Comparison of ENCODE assay signal across 18 mouse cellular contexts in genomic region chr11:32781633-32782404, GRCm38 (mm10). TPM values are rescaled to one million over a fixed set of nuclear protein-coding genes. Genes with fewer than 3 reads are reported as not detected.
DNase-seq lines count a peak whose midpoint lies in the region; ATAC-seq and TF ChIP-seq lines count a peak whose summit lies in the region.
"Had no signal": no experiment of that assay in that cellular context is flagged by ENCODE, and none has a peak within 500 bp of the region (broad histone marks: within the 10 kb centered on the region; RNA-seq: fewer than 3 reads in every experiment).

No protein-coding gene starts in this region.

- no peak for TF ChIP-seq CTCF in liver, postnatal 0 days (IDR thresholded peaks at IDR 0.05; ENCODE audit: low read depth)

- WGBS in hindbrain, embryonic 15.5 days = 54% methylated on average over 2 of the region's 2 CpGs
- WGBS in midbrain, embryonic 16.5 days = 57% methylated on average over 2 of the region's 2 CpGs
- 48% methylated on average over 2 of the region's 2 CpGs for WGBS in liver, postnatal 0 days (ENCODE audit: insufficient replicate concordance)

- H3K4me1 ChIP-seq in hindbrain, embryonic 15.5 days (replicated peaks) = 0 out of 2 replicates have a peak, but pooled peaks cover 8% of the 10 kb centered on the region
- H3K4me1 ChIP-seq in midbrain, embryonic 16.5 days (ENCODE audit: control insufficient read depth, insufficient read depth, low read length) = no peaks in the 10 kb centered on the region; the same call in 1 of the 2 replicates
- H3K4me1 ChIP-seq in liver, postnatal 0 days (ENCODE audit: insufficient read depth) = no peaks in the 10 kb centered on the region
- H3K4me1 ChIP-seq: intestine, embryonic 15.5 days had no signal

- H3K27me3 ChIP-seq in hindbrain, embryonic 15.5 days = no peaks in the 10 kb centered on the region
- no peaks in the 10 kb centered on the region for H3K27me3 ChIP-seq in midbrain, embryonic 16.5 days (ENCODE audit: control insufficient read depth, insufficient read depth, low read depth, low read length)
- no peaks in the 10 kb centered on the region for H3K27me3 ChIP-seq in liver, postnatal 0 days (ENCODE audit: insufficient read depth, low read length)
- H3K27me3 ChIP-seq: intestine, embryonic 15.5 days; neural tube, embryonic 12.5 days had no signal

- peak; percentile 47 for ATAC-seq in frontal cortex, adult (ENCODE audit: low TSS enrichment)
- peak; percentile 83 for ATAC-seq in hindbrain, embryonic 15.5 days (ENCODE audit: low FRiP score, low read depth)
- peak; percentile 80 for ATAC-seq in midbrain, embryonic 16.5 days
- ATAC-seq in liver, postnatal 0 days = no peak

- DNase-seq in frontal cortex, postnatal 25 days (ENCODE audit: low spot score in 2 of 2) = no peak
- peak; percentile 18 to 23 for DNase-seq in cerebellum, adult 18-20 months
- DNase-seq in adrenal gland, adult 8-10 months = no peak
- no peak for DNase-seq in liver, postnatal 0 days
- DNase-seq in gastrocnemius, postnatal 36 days = no peak
- DNase-seq: adrenal gland, postnatal 25 days had no signal

- H3K9ac ChIP-seq in hindbrain, embryonic 15.5 days = no peak overlapping the region
- H3K9ac ChIP-seq in midbrain, embryonic 16.5 days (ENCODE audit: low read depth, low read length) = no peak overlapping the region
- no peak overlapping the region for H3K9ac ChIP-seq in liver, postnatal 0 days (replicated peaks)
- H3K9ac ChIP-seq: intestine, embryonic 15.5 days; neural tube, embryonic 12.5 days had no signal

- no peaks in the 10 kb centered on the region for H3K36me3 ChIP-seq in hindbrain, embryonic 15.5 days
- no peaks in the 10 kb centered on the region for H3K36me3 ChIP-seq in midbrain, embryonic 16.5 days (ENCODE audit: control insufficient read depth, insufficient read depth, low read length)
- no peaks in the 10 kb centered on the region for H3K36me3 ChIP-seq in liver, postnatal 0 days (replicated peaks; ENCODE audit: insufficient read depth, low read length)
- H3K36me3 ChIP-seq: intestine, embryonic 15.5 days; neural tube, embryonic 12.5 days had no signal

- H3K4me2 ChIP-seq in hindbrain, embryonic 15.5 days = no peak overlapping the region
- H3K4me2 ChIP-seq in midbrain, embryonic 16.5 days (ENCODE audit: low read length) = no peak overlapping the region
- no peak overlapping the region for H3K4me2 ChIP-seq in liver, postnatal 0 days (ENCODE audit: low read depth, low read length)
- H3K4me2 ChIP-seq: intestine, embryonic 15.5 days had no signal

- peak overlapping the region; percentile 40; the same call in 1 of the 2 replicates for H3K27ac ChIP-seq in hindbrain, embryonic 15.5 days (replicated peaks)
- no peak overlapping the region for H3K27ac ChIP-seq in midbrain, embryonic 16.5 days (ENCODE audit: low read length)
- H3K27ac ChIP-seq in liver, postnatal 0 days (ENCODE audit: low read depth) = no peak overlapping the region
- H3K27ac ChIP-seq: intestine, embryonic 15.5 days; macrophage; neural tube, embryonic 12.5 days had no signal

- TF ChIP-seq EP300 in liver, postnatal 0 days (IDR thresholded peaks at IDR 0.05; ENCODE audit: low read depth) = no peak

- intact Hi-C loops in gastrocnemius, postnatal 36 days (cut with DNase I) = no loop called here

- H3K9me3 ChIP-seq in hindbrain, embryonic 15.5 days = no peaks in the 10 kb centered on the region
- H3K9me3 ChIP-seq in midbrain, embryonic 16.5 days (replicated peaks; ENCODE audit: control insufficient read depth, low read length, poor library complexity, severe bottlenecking) = 0 out of 2 replicates have a peak, but pooled peaks cover 3% of the 10 kb centered on the region
- H3K9me3 ChIP-seq in liver, postnatal 0 days (ENCODE audit: low read length) = no peaks in the 10 kb centered on the region
- H3K9me3 ChIP-seq: intestine, embryonic 15.5 days; neural tube, embryonic 12.5 days had no signal

- H3K4me3 ChIP-seq in hindbrain, embryonic 15.5 days = no peak overlapping the region
- H3K4me3 ChIP-seq in midbrain, embryonic 16.5 days (ENCODE audit: low read depth, low read length) = no peak overlapping the region
- no peak overlapping the region for H3K4me3 ChIP-seq in liver, postnatal 0 days (ENCODE audit: low read depth, low read length)
- H3K4me3 ChIP-seq: intestine, embryonic 15.5 days; neural tube, embryonic 12.5 days had no signal

RNA-seq across cellular contexts. Expression of gene Smim23, which starts 42.6 kb away (rescaled TPM):
- polyA plus RNA-seq in hindbrain, embryonic 15.5 days (2015; fragmentation: Nextera tagmentation; extraction: Ambion mirVana) = not detected in 2 replicates
- not detected in 2 replicates for polyA plus RNA-seq in midbrain, embryonic 16.5 days (2015; fragmentation: Nextera tagmentation; extraction: Ambion mirVana)
- total RNA-seq in adrenal gland, adult 8-10 months (2022) = not detected
- not detected in 2 replicates for polyA plus RNA-seq in liver, postnatal 0 days (2015; fragmentation: Nextera tagmentation; extraction: Ambion mirVana)
- not detected for total RNA-seq in gastrocnemius, postnatal 36 days (2021)
- total RNA-seq: adrenal gland, postnatal 25 days; gastrocnemius, postnatal 14 days; liver, adult 2 months had no signal
- polyA plus RNA-seq: cortical plate, adult 2 months; heart, embryonic 14.5 days; intestine, embryonic 15.5 days; large intestine, adult 2 months; liver, adult 2 months; macrophage; neural tube, embryonic 12.5 days; small intestine, adult 2 months had no signal

Comparison
In these comparisons a context has a peak if more than half of its experiments do, and no peak if none do; other contexts are left out.
1. DNase-seq: peak in cerebellum, adult 18-20 months (2 of 2); none in frontal cortex, postnatal 25 days (0 of 2), adrenal gland, adult 8-10 months (single experiment), liver, postnatal 0 days (single experiment) and gastrocnemius, postnatal 36 days (0 of 2).